ENCODE assay signal across 16 mouse cellular contexts in the genomic region with DNA sequence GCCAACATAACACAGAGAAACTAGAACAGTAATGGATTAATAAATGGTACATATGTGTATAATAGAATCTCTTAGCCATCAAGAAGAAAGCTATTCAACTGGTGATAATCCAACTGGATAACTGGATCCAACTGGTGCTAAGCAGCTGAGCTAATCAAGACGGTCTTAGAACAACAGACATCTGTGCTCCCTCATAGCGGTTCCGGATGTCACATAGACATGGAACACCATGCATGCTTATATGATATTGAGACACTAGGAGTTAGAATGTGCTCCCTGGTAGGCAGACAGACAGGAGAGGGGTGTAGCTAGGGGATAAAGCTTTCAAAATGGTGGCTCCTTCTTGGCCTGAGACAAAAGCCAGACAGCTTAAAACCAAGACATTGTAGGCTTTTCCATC.
DNase-seq lines count a peak whose midpoint lies in the region.
"Had no signal": no experiment of that assay in that cellular context is flagged by ENCODE, and none has a peak within 500 bp of the region (broad histone marks: within the 10 kb centered on the region; RNA-seq: fewer than 3 reads in every experiment).

No protein-coding gene starts in this region.

- DNase-seq in heart, adult 11 months: peak; percentile 25
- no peak for DNase-seq in heart, adult 9 months (ENCODE audit: low spot score in 2 of 2)
- peak; percentile 78 for DNase-seq in retina, postnatal 1 day
- DNase-seq in retina, embryonic 14.5 days (ENCODE audit: low spot score): no peak
- DNase-seq in retina, postnatal 7 days (ENCODE audit: low read depth, low spot score): peak; percentile 33
- no peak for DNase-seq in yolk sac, embryonic 10.5 days (ENCODE audit: low spot score)
- DNase-seq: adrenal gland, adult 2 months; adrenal gland, postnatal 10 days; adrenal gland, postnatal 25 days; cerebellum, adult 11 months; cerebellum, adult 18-20 months; cerebellum, adult 8-10 months; cerebellum, adult 9-11 months; cerebellum, postnatal 14 days; cerebellum, postnatal 36 days; embryo, embryonic 11 days had no signal

Comparison
In these comparisons a context has a peak if more than half of its experiments do, and no peak if none do; other contexts are left out.
1. DNase-seq: peak in heart, adult 11 months (single experiment), retina, postnatal 1 day (single experiment) and retina, postnatal 7 days (single experiment); none in heart, adult 9 months (0 of 2), retina, embryonic 14.5 days (single experiment) and yolk sac, embryonic 10.5 days (single experiment).